Mouse (Mus musculus) neural tube, embryonic 14.5 days (tissue): ENCODE measurements around the gene Vta1. TPM values are rescaled to one million over a fixed set of nuclear protein-coding genes. Genes with fewer than 3 reads are reported as not detected.

Experiments used
- ATAC-seq: fragments of 200-750 bp; cut with Nextera tagmentation; 2 replicates; pipeline ENCODE4 v1.8.0; 2017; ENCODE audit warnings: low read depth, mild to moderate bottlenecking, moderate TSS enrichment, moderate library complexity
- H3K27ac ChIP-seq: fragments of 300-500 bp; sonication (generic); 2 replicates; pipeline ENCODE4 v1.5.1; 2014; ENCODE audit warnings: low read depth, mild to moderate bottlenecking, control low read depth, low read length, moderate library complexity, mixed read lengths
- H3K27me3 ChIP-seq: fragments of 300-500 bp; sonication (generic); 2 replicates; pipeline ENCODE4 v1.6.1; 2014; ENCODE audit warnings: low read length; ENCODE audit not compliant: control insufficient read depth, insufficient read depth
- H3K36me3 ChIP-seq: fragments of 300-500 bp; sonication (generic); 2 replicates; pipeline ENCODE4 v1.6.1; 2014; ENCODE audit warnings: low read length, mixed read lengths; ENCODE audit not compliant: control insufficient read depth, insufficient read depth
- H3K4me1 ChIP-seq: fragments of 300-500 bp; sonication (generic); 2 replicates; pipeline ENCODE4 v1.6.1; 2014; ENCODE audit warnings: low read length; ENCODE audit not compliant: control insufficient read depth, insufficient read depth
- H3K4me2 ChIP-seq: fragments of 300-500 bp; sonication (generic); 2 replicates; pipeline ENCODE4 v1.6.1; 2014; ENCODE audit warnings: mild to moderate bottlenecking, low read depth, low read length, control low read depth
- H3K4me3 ChIP-seq: fragments of 300-500 bp; sonication (generic); 2 replicates; pipeline ENCODE4 v1.5.1; 2014; ENCODE audit warnings: low read depth, low read length, control low read depth, mixed read lengths
- H3K9ac ChIP-seq: fragments of 300-500 bp; sonication (generic); replicated peaks from 2 replicates; pipeline ENCODE4 v1.6.1; 2014; ENCODE audit warnings: low read depth, mild to moderate bottlenecking, control low read depth, low read length, mixed read lengths
- H3K9me3 ChIP-seq: fragments of 300-500 bp; sonication (generic); 2 replicates; pipeline ENCODE4 v1.6.1; 2016; ENCODE audit warnings: low read length; ENCODE audit not compliant: control insufficient read depth
- WGBS: fragments of 180-500 bp; shearing (Covaris S2); extraction: QIAGEN DNeasy Blood & Tissue Kit; methylation state at CpG from one replicate; pipeline ENCODE4 v1.1.7; 2014; 5-methylcytosine and 5-hydroxymethylcytosine counted together
- polyA plus RNA-seq: library from polyadenylated mRNA; unstranded; fragments of >200 nt; fragmentation: Nextera tagmentation; extraction: Ambion mirVana; gene quantifications from 2 replicates; pipeline ENCODE4 v1.2.1, GENCODE M21; 2014

The Vta1 gene
- polyA plus RNA-seq, 1 experiment from 2014 or later: 218 TPM

- no peak overlapping the region for H3K4me3 ChIP-seq
- no peak overlapping the region for H3K27ac ChIP-seq
- H3K4me1 ChIP-seq: no peaks in the 10 kb centered on the region
- H3K4me2 ChIP-seq: no peak overlapping the region
- 100% methylated on average over 1 of the region's 1 CpGs for WGBS
- H3K9ac ChIP-seq: no peak overlapping the region
- no peaks in the 10 kb centered on the region for H3K9me3 ChIP-seq
- H3K36me3 ChIP-seq: peaks cover 15% of the 10 kb centered on the region; the same call in 1 of the 2 replicates
- no peaks in the 10 kb centered on the region for H3K27me3 ChIP-seq
- ATAC-seq: no peak
Observed at GRCm38 (mm10) chr10:14685663-14686062, 19.7 kb downstream of the Vta1 start.

GRCm38 (mm10) chr10:14666147-14666546 is 39.2 kb downstream of the Vta1 start:
- Histone ChIP-seq H3K9me3 (no peaks in the 10 kb centered on the region), H3K4me2 (no peak overlapping the region), H3K27ac (no peak overlapping the region), H3K4me1 (no peaks in the 10 kb centered on the region), H3K36me3 (peaks cover 13% of the 10 kb centered on the region), H3K27me3 (no peaks in the 10 kb centered on the region), H3K9ac (no peak overlapping the region), H3K4me3 (no peak overlapping the region)
- ATAC-seq: no peak
- 98% methylated on average over 2 of the region's 2 CpGs for WGBS

GRCm38 (mm10) chr10:14660875-14661274 is 44.5 kb downstream of the Vta1 start:
- WGBS: 93% methylated on average over 2 of the region's 2 CpGs
- no peak overlapping the region for H3K4me3 ChIP-seq
- no peak for ATAC-seq
- peaks cover 4% of the 10 kb centered on the region; the same call in 1 of the 2 replicates for H3K36me3 ChIP-seq
- no peak overlapping the region for H3K4me2 ChIP-seq
- H3K9me3 ChIP-seq: no peaks in the 10 kb centered on the region
- H3K9ac ChIP-seq: no peak overlapping the region
- H3K4me1 ChIP-seq: no peaks in the 10 kb centered on the region
- H3K27ac ChIP-seq: no peak overlapping the region
- H3K27me3 ChIP-seq: no peaks in the 10 kb centered on the region

GRCm38 (mm10) chr10:14639635-14640034 is 65.7 kb downstream of the Vta1 start:
- Histone ChIP-seq H3K4me1 (no peaks in the 10 kb centered on the region), H3K27ac (no peak overlapping the region), H3K4me3 (no peak overlapping the region), H3K36me3 (no peaks in the 10 kb centered on the region), H3K9me3 (no peaks in the 10 kb centered on the region), H3K27me3 (no peaks in the 10 kb centered on the region), H3K9ac (no peak overlapping the region), H3K4me2 (no peak overlapping the region)
- WGBS: 90% methylated on average over 1 of the region's 1 CpGs
- no peak for ATAC-seq

GRCm38 (mm10) chr10:14639043-14639442 is 66.3 kb downstream of the Vta1 start:
- no peak overlapping the region for H3K9ac ChIP-seq
- WGBS: 91% methylated on average over 4 of the region's 4 CpGs
- no peaks in the 10 kb centered on the region for H3K36me3 ChIP-seq
- no peak overlapping the region for H3K27ac ChIP-seq
- H3K4me2 ChIP-seq: no peak overlapping the region
- no peak overlapping the region for H3K4me3 ChIP-seq
- H3K9me3 ChIP-seq: no peaks in the 10 kb centered on the region
- H3K27me3 ChIP-seq: no peaks in the 10 kb centered on the region
- ATAC-seq: no peak
- no peaks in the 10 kb centered on the region for H3K4me1 ChIP-seq

- H3K4me2 ChIP-seq: no peak overlapping the region
- 86% methylated on average over 1 of the region's 1 CpGs for WGBS
- no peak overlapping the region for H3K4me3 ChIP-seq
- no peak overlapping the region for H3K27ac ChIP-seq
- no peaks in the 10 kb centered on the region for H3K4me1 ChIP-seq
- no peaks in the 10 kb centered on the region for H3K36me3 ChIP-seq
- H3K27me3 ChIP-seq: no peaks in the 10 kb centered on the region
- H3K9me3 ChIP-seq: no peaks in the 10 kb centered on the region
- ATAC-seq: no peak
- no peak overlapping the region for H3K9ac ChIP-seq
Observed at GRCm38 (mm10) chr10:14625706-14626105, 79.7 kb downstream of the Vta1 start.

- WGBS: 90% methylated on average over 1 of the region's 1 CpGs
Observed at GRCm38 (mm10) chr10:14619156-14619555, 86.2 kb downstream of the Vta1 start.

GRCm38 (mm10) chr10:14618301-14618700 is 87.1 kb downstream of the Vta1 start:
- 97% methylated on average over 1 of the region's 1 CpGs for WGBS
- no peak overlapping the region for H3K4me3 ChIP-seq
- H3K36me3 ChIP-seq: no peaks in the 10 kb centered on the region
- no peak overlapping the region for H3K4me2 ChIP-seq
- H3K27me3 ChIP-seq: no peaks in the 10 kb centered on the region
- no peak overlapping the region for H3K9ac ChIP-seq
- H3K4me1 ChIP-seq: no peaks in the 10 kb centered on the region
- ATAC-seq: no peak
- H3K9me3 ChIP-seq: no peaks in the 10 kb centered on the region
- no peak overlapping the region for H3K27ac ChIP-seq

More at GRCm38 (mm10) chr10:14619156-14619555, 86.2 kb downstream of the Vta1 start:
- Histone ChIP-seq H3K9me3 (no peaks in the 10 kb centered on the region), H3K27me3 (no peaks in the 10 kb centered on the region), H3K9ac (no peak overlapping the region), H3K4me2 (no peak overlapping the region), H3K36me3 (no peaks in the 10 kb centered on the region), H3K4me1 (no peaks in the 10 kb centered on the region), H3K27ac (no peak overlapping the region), H3K4me3 (no peak overlapping the region)
- no peak for ATAC-seq

- no peak for ATAC-seq
- H3K27me3 ChIP-seq: no peaks in the 10 kb centered on the region
- H3K4me2 ChIP-seq: no peak overlapping the region
- H3K4me1 ChIP-seq: no peaks in the 10 kb centered on the region
- no peaks in the 10 kb centered on the region for H3K36me3 ChIP-seq
- no peak overlapping the region for H3K9ac ChIP-seq
- no peak overlapping the region for H3K4me3 ChIP-seq
- H3K9me3 ChIP-seq: no peaks in the 10 kb centered on the region
- H3K27ac ChIP-seq: no peak overlapping the region
Observed at GRCm38 (mm10) chr10:14615441-14615840, 89.9 kb downstream of the Vta1 start.

- Histone ChIP-seq H3K4me1 (no peaks in the 10 kb centered on the region), H3K9ac (no peak overlapping the region), H3K27ac (no peak overlapping the region), H3K36me3 (no peaks in the 10 kb centered on the region), H3K9me3 (no peaks in the 10 kb centered on the region), H3K27me3 (no peaks in the 10 kb centered on the region), H3K4me3 (no peak overlapping the region), H3K4me2 (no peak overlapping the region)
- ATAC-seq: no peak
- 95% methylated on average over 5 of the region's 5 CpGs for WGBS
Observed at GRCm38 (mm10) chr10:14607597-14607996, 97.8 kb downstream of the Vta1 start.
